Mouse (Mus musculus) intestine, embryonic 14.5 days (tissue): ENCODE measurements around the gene Foxred1. TPM values are rescaled to one million over a fixed set of nuclear protein-coding genes. Genes with fewer than 3 reads are reported as not detected.
A peak's percentile ranks its signal among the peaks of the same experiment; 100 is the strongest.

Experiments
- ATAC-seq: fragments of 200-750 bp; cut with Nextera tagmentation; replicated peaks from 2 replicates; pipeline ENCODE4 v1.8.0; 2017; ENCODE audit warnings: low read depth, moderate number of reproducible peaks, moderate TSS enrichment, moderate library complexity; ENCODE audit not compliant: low FRiP score, low TSS enrichment
- DNase-seq: peaks from one replicate; pipeline ENCODE4 v3.0.0-alpha.2; 2018; ENCODE audit warnings: low spot score
- H3K27ac ChIP-seq: fragments of 300-500 bp; sonication (generic); 2 replicates; pipeline ENCODE4 v1.5.1; 2014; ENCODE audit warnings: low read depth, mild to moderate bottlenecking, control low read depth
- H3K27me3 ChIP-seq: fragments of 300-500 bp; sonication (generic); replicated peaks from 2 replicates; pipeline ENCODE4 v1.6.1; 2014; ENCODE audit warnings: low read length, control low read depth; ENCODE audit not compliant: control insufficient read depth, insufficient read depth
- H3K36me3 ChIP-seq: fragments of 300-500 bp; sonication (generic); 2 replicates; pipeline ENCODE4 v1.6.1; 2014; ENCODE audit warnings: low read length, control low read depth; ENCODE audit not compliant: control insufficient read depth, insufficient read depth
- H3K4me1 ChIP-seq: fragments of 300-500 bp; sonication (generic); replicated peaks from 2 replicates; pipeline ENCODE4 v1.6.1; 2014; ENCODE audit warnings: low read length, control low read depth, mixed read lengths; ENCODE audit not compliant: control insufficient read depth, insufficient read depth
- H3K4me2 ChIP-seq: fragments of 300-500 bp; sonication (generic); 2 replicates; pipeline ENCODE4 v1.6.1; 2014; ENCODE audit warnings: low read length
- H3K4me3 ChIP-seq: fragments of 300-500 bp; sonication (generic); 2 replicates; pipeline ENCODE4 v1.5.1; 2014; ENCODE audit warnings: low read depth, low read length, control low read depth, mixed read lengths
- H3K9ac ChIP-seq: fragments of 300-500 bp; sonication (generic); 2 replicates; pipeline ENCODE4 v1.6.1; 2014; ENCODE audit warnings: mild to moderate bottlenecking, low read length
- H3K9me3 ChIP-seq: fragments of 300-500 bp; sonication (generic); 2 replicates; pipeline ENCODE4 v1.6.1; 2016; ENCODE audit warnings: low read length, control low read depth; ENCODE audit not compliant: control insufficient read depth
- WGBS: fragments of 180-500 bp; shearing (Covaris S2); extraction: QIAGEN DNeasy Blood & Tissue Kit; methylation state at CpG from one replicate; pipeline ENCODE4 v1.1.7; 2014; 5-methylcytosine and 5-hydroxymethylcytosine counted together
- polyA plus RNA-seq: library from polyadenylated mRNA; unstranded; fragments of >200 nt; fragmentation: Nextera tagmentation; extraction: Ambion mirVana; gene quantifications from 2 replicates; pipeline ENCODE4 v1.2.1, GENCODE M21; 2014

Foxred1 gene
- polyA plus RNA-seq, 1 experiment from 2014 or later = 39.9 TPM

DNA sequence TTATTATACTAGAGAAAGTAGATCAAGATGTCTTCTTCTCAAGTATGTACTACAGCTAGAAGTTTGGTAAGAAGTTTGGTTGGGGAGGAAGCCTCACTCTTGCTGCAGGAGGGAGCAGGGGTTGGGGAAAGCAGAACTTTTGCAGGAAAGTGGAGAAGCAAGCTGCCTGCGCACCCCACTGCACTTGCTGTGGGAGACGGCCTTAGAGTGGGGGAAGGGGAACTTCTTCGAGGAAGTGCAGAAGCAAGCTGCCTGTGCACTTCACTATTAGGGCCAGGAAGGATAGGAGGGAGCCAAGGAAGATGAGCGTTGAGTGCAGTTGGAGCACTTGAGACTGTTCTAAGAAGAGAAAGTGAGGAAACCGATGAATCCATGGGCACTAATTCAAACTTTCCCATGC lies 27.5 kb downstream of the Foxred1 start:
- DNase-seq (no peak), ATAC-seq (no peak)
- H3K27me3 ChIP-seq = no peaks in the 10 kb centered on the region

DNA sequence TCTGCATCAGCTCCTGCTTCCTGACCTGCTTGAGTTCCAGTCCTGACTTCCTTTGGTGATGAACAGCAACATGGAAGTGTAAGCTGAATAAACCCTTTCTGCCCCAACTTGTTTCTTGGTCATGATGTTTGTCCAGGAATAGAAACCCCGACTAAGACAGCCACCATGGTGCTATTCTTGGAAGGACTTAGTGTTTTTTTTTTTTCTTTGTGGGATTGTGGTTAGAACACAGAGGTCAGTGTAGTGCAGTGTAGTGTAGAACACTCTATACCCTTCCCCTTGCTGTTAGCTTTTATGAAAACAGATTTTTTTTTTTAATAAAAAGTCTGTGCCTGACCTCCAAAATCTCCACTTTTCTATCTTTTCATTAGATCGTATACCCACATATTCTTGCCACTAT lies 28.0 kb downstream of the Foxred1 start:
- ATAC-seq (no peak), DNase-seq (no peak)
- Histone ChIP-seq H3K4me2 (no peak overlapping the region), H3K9ac (no peak overlapping the region), H3K4me3 (no peak overlapping the region), H3K27ac (no peak overlapping the region), H3K27me3 (no peaks in the 10 kb centered on the region), H3K4me1 (no peaks in the 10 kb centered on the region), H3K36me3 (peaks cover 13% of the 10 kb centered on the region; the same call in 1 of the 2 replicates), H3K9me3 (no peaks in the 10 kb centered on the region)
- 83% methylated on average over 2 of the region's 2 CpGs for WGBS

More for the DNA sequence above, 27.5 kb downstream of the Foxred1 start:
- Histone ChIP-seq H3K27ac (no peak overlapping the region), H3K4me3 (no peak overlapping the region), H3K4me2 (no peak overlapping the region), H3K36me3 (peaks cover 18% of the 10 kb centered on the region), H3K4me1 (no peaks in the 10 kb centered on the region), H3K9ac (no peak overlapping the region), H3K9me3 (no peaks in the 10 kb centered on the region)
- 70% methylated on average over 5 of the region's 5 CpGs for WGBS

DNA sequence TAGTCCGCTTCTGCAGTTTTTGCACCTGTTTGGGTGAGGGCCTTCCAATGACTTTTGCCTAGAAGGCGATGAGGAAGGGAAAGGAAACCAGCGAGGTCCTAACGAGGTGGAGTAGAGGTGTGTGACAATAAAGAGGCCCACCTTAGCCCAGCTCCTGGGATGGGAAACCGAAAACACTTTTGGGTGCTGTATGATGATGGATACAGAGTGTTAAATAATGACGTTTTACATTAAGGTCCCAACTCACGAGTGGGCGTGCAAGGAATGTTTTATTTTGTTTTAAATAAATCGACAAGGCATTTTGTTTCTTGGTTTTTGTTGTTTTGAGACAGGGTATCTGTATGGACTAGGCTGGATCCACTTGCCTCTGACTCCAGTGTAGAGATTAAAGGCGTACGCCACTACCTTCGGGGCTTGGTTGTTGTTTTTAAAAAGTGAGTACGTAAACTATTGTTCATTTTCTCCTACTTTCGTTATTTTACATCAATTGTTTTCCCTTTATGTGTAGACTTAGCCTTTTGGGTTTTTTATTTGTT lies 34.7 kb downstream of the Foxred1 start:
- Histone ChIP-seq H3K27ac (no peak overlapping the region), H3K4me3 (peak overlapping the region; percentile 64), H3K9ac (no peak overlapping the region; the same call in 1 of the 2 replicates), H3K27me3 (no peaks in the 10 kb centered on the region), H3K4me1 (peaks cover 12% of the 10 kb centered on the region), H3K4me2 (peak overlapping the region; percentile 97), H3K36me3 (no peaks in the 10 kb centered on the region), H3K9me3 (no peaks in the 10 kb centered on the region)
- DNase-seq = no peak
- WGBS = 51% methylated on average over 14 of the region's 14 CpGs
- ATAC-seq = peak; percentile 12; the same call in 1 of the 2 replicates

DNA sequence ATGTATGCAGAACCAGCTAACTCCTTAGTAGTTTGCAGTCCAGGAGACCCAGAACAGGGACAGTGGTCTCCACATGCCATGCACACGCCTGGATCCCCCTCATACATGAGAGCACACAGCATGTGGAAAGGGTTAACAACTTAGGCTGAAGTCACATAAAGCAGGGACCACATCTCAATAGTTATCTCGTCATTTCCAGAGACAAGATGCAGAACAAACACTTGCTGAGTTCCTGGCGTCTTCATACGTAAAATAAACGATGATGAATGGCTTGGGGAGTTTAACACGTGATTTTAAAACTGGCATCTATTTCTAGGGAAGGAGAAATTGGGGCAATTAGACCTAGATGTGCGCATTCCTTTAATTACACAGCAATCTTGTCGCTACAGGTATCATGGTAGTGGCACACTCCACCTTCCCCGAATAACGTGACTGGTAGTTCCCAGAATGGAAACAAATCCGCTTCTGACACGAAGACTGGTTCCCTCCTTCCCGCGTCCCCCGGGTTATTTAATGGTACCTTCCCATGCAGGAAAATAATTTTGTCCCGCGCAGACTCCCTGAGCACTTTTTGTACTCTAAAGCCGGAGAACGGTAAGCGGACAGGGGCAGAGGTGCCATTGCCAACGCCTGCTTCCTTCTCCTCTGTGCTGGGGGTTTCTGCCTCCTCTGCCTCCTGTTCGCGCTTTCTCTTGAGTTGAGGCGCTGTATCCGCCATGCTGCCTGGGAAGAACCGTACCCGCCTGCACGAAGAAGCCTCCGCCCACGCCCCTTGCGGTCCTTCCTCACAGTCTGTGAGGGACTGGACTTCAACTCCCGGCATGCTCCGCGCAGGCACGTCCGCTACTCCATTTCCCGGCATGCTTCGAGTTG lies 35.4 kb downstream of the Foxred1 start, which contains the start of gene Dcps:
TSS of gene Dcps (minus strand) at position 811 of the 873 bp plus-strand sequence.
- Histone ChIP-seq H3K27ac (peak within 1 kb of the TSS; percentile 70; the same call in 1 of the 2 replicates), H3K9me3 (no peaks in the 10 kb centered on the region), H3K27me3 (no peaks in the 10 kb centered on the region), H3K9ac (peak within 1 kb of the TSS; percentile 63), H3K4me1 (peaks cover 12% of the 10 kb centered on the region), H3K4me3 (peak within 1 kb of the TSS; percentile 64), H3K4me2 (peak within 1 kb of the TSS; percentile 97), H3K36me3 (peaks cover 2% of the 10 kb centered on the region; the same call in 1 of the 2 replicates)
- ATAC-seq (peak; percentile 99), DNase-seq (peak; percentile 97)
- WGBS = under 1% methylated on average over 38 of the region's 38 CpGs

DNA sequence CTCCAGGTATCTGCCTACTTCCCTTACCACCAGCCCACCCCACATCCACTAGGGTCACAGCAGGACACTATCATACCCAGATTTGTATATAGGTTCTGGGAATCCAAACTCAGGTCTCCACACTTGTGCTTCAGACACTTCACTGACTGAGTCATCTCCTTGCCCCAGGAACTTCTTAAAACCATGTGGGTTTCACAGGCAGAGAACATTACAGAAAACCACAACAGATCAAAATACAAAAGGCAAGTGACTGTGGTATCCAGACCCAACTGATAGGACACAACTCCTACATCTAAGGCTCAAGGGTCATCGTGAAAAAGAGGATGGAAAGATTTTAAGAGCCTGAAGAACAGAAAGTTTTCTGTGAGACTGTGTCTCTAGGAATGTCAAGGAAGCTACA lies 37.5 kb downstream of the Foxred1 start:
- DNase-seq (no peak), ATAC-seq (no peak)
- Histone ChIP-seq H3K4me3 (no peak overlapping the region), H3K36me3 (peaks cover 17% of the 10 kb centered on the region; the same call in 1 of the 2 replicates), H3K4me1 (peaks cover 12% of the 10 kb centered on the region), H3K27me3 (no peaks in the 10 kb centered on the region), H3K27ac (no peak overlapping the region), H3K4me2 (no peak overlapping the region), H3K9me3 (no peaks in the 10 kb centered on the region), H3K9ac (no peak overlapping the region)
- WGBS = 88% methylated on average over 1 of the region's 1 CpGs

DNA sequence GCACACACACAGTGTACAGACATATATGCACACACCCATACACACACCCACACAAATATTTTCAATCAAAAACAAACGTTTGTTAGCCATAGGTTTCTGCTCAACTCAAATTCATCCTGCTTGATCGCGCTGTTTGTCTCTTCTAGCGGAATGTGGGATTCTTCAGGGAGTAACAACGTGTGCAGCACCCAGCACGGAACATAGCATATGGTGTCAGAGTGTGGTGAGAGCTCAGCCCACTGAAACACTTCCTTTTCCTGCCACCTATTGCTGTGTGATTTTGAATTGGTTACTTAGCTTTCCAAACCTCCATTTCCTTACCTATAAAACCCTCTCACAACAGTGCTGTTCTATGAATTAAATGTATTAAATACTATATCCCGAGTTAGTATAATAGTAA lies 40.8 kb downstream of the Foxred1 start:
- no peak overlapping the region for H3K27ac ChIP-seq
- DNase-seq (no peak), ATAC-seq (no peak)
- H3K36me3 ChIP-seq = peaks cover 17% of the 10 kb centered on the region; the same call in 1 of the 2 replicates
- no peak overlapping the region for H3K4me2 ChIP-seq
- no peaks in the 10 kb centered on the region for H3K9me3 ChIP-seq
- H3K27me3 ChIP-seq = no peaks in the 10 kb centered on the region
- peaks cover 8% of the 10 kb centered on the region for H3K4me1 ChIP-seq
- 90% methylated on average over 7 of the region's 7 CpGs for WGBS
- H3K4me3 ChIP-seq = no peak overlapping the region
- H3K9ac ChIP-seq = no peak overlapping the region

DNA sequence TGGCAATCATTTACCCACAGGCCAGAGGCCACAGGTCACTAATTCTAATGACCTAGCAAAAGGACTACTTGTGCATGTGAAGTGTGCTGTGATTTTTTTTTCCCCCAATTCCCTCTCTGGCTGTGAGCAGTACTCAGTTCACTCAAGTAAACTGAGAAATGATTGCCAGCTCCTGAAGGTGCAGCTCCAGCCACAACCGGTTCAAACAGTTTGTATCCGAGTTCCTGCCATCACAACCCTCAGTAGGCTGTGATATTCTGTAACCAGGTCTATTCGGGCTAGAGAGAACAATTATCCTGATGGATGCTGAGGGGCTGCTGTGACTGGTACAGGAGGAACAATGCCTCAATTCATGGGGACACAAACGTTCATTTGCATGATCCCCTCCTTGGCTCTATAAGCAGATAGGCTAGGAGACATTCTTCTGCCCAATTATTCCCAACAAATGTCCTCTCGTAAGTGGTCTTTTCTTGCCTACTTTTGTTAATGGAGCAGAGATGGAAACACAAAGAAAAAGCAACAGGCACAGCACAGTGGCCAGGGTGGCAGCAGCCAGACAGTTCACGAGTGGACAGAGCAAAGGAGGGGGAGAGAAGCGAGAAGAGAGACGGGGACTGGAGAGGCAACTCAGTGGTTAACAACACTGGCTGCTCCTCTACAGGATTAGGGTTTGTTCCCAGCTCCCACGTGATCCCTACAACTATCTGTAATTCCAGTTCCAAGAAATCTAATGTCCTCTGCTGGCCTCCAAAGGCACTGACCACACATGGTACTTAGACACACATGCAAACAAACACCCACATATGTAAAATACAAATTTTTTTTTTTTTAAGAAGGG lies 43.8 kb downstream of the Foxred1 start:
- DNase-seq (no peak), ATAC-seq (no peak)
- Histone ChIP-seq H3K4me2 (no peak overlapping the region), H3K36me3 (peaks cover 20% of the 10 kb centered on the region; the same call in 1 of the 2 replicates), H3K27me3 (no peaks in the 10 kb centered on the region), H3K9me3 (no peaks in the 10 kb centered on the region), H3K27ac (no peak overlapping the region), H3K4me3 (no peak overlapping the region), H3K4me1 (no peaks in the 10 kb centered on the region), H3K9ac (no peak overlapping the region)
- WGBS = 67% methylated on average over 9 of the region's 9 CpGs

DNA sequence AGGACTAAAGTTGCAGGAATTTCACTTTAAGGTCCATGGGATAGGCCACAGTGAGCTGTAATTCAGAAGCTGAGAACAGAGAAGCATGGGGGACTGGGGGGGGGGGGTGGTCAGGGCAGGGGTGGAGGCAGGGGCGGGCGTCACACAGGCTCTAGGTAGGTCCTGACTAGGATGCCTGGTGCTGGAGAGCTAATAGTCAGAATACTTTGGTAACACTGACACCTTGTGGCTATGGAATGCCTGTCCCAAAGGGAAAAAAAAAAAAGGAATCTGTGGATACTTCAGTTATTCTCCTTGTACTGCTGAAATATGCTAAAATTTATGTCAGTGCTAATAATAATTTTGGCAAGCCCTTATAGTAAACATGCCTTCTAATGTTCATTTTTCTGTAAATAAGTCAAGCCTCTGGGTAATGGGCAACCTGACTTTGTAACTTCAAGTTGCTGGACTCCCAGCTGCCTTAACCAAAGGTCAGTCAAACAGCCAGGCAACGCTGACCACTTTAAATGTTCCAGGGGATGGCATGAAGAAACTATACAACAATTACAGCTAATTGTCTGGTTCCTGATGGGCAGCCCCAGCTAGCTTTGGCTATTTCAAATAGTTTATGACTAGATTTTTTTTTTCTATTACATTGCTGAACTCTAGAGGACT lies 44.6 kb downstream of the Foxred1 start:
- ATAC-seq = 0 out of 2 replicates have a peak, but pooled peaks have one; percentile 24
- Histone ChIP-seq H3K4me2 (no peak overlapping the region), H3K4me1 (no peaks in the 10 kb centered on the region), H3K27ac (no peak overlapping the region), H3K36me3 (peaks cover 20% of the 10 kb centered on the region; the same call in 1 of the 2 replicates), H3K9me3 (no peaks in the 10 kb centered on the region), H3K27me3 (no peaks in the 10 kb centered on the region), H3K9ac (no peak overlapping the region), H3K4me3 (no peak overlapping the region)
- DNase-seq = no peak
- 24% methylated on average over 3 of the region's 3 CpGs for WGBS
